Mouse (Mus musculus) hindbrain, embryonic 14.5 days (tissue): ENCODE results near the gene Nudt4. TPM values are rescaled to one million over a fixed set of nuclear protein-coding genes. Genes with fewer than 3 reads are reported as not detected.

Experiments
- ATAC-seq: fragments of 200-750 bp; cut with Nextera tagmentation; 2 replicates; pipeline ENCODE4 v1.8.0; 2017; ENCODE audit warnings: moderate number of reproducible peaks, mild to moderate bottlenecking, moderate TSS enrichment, moderate library complexity; ENCODE audit not compliant: low FRiP score
- DNase-seq: peaks from one replicate; pipeline ENCODE4 v3.0.0-alpha.2; 2015; ENCODE audit warnings: low spot score
- H3K27ac ChIP-seq: fragments of 300-500 bp; sonication (generic); 2 replicates; pipeline ENCODE4 v1.5.1; 2014; ENCODE audit warnings: mild to moderate bottlenecking, moderate library complexity
- H3K27me3 ChIP-seq: fragments of 300-500 bp; sonication (generic); 2 replicates; pipeline ENCODE4 v1.6.1; 2014; ENCODE audit warnings: mild to moderate bottlenecking, low read length, mixed read lengths; ENCODE audit not compliant: control insufficient read depth, insufficient read depth
- H3K36me3 ChIP-seq: fragments of 300-500 bp; sonication (generic); replicated peaks from 2 replicates; pipeline ENCODE4 v1.6.1; 2014; ENCODE audit not compliant: control insufficient read depth, insufficient read depth
- H3K4me1 ChIP-seq: fragments of 300-500 bp; sonication (generic); replicated peaks from 2 replicates; pipeline ENCODE4 v1.6.1; 2014; ENCODE audit warnings: antibody characterized with exemption, low read length, mixed read lengths; ENCODE audit not compliant: control insufficient read depth, insufficient read depth
- H3K4me2 ChIP-seq: fragments of 300-500 bp; sonication (generic); replicated peaks from 2 replicates; pipeline ENCODE4 v1.6.1; 2014; ENCODE audit warnings: mild to moderate bottlenecking, moderate library complexity
- H3K4me3 ChIP-seq: fragments of 300-500 bp; sonication (generic); replicated peaks from 2 replicates; pipeline ENCODE4 v1.5.1; 2014; ENCODE audit warnings: mild to moderate bottlenecking, low read length
- H3K9ac ChIP-seq: fragments of 300-500 bp; sonication (generic); 2 replicates; pipeline ENCODE4 v1.6.1; 2014
- H3K9me3 ChIP-seq: fragments of 300-500 bp; sonication (generic); 2 replicates; pipeline ENCODE4 v1.6.1; 2016; ENCODE audit warnings: low read length; ENCODE audit not compliant: control insufficient read depth
- WGBS: fragments of 180-500 bp; shearing (Covaris S2); extraction: QIAGEN DNeasy Blood & Tissue Kit; methylation state at CpG from one replicate; pipeline ENCODE4 v1.1.7; 2014; 5-methylcytosine and 5-hydroxymethylcytosine counted together
- microRNA-seq: library from miRNA; unstranded; fragments of <30 nt; microRNA quantifications from one replicate; pipeline ENCODE4, GENCODE M21; 2016
- polyA plus RNA-seq: library from polyadenylated mRNA; unstranded; fragments of >200 nt; fragmentation: Nextera tagmentation; extraction: Ambion mirVana; gene quantifications from 2 replicates; pipeline ENCODE4 v1.2.1, GENCODE M21; 2014

Gene Nudt4
- polyA plus RNA-seq, 1 experiment from 2014 or later, result 98.9 TPM

GRCm38 (mm10) chr10:95501463-95502081 is 62.4 kb downstream of the Nudt4 start, which contains the start of gene Mrpl42:
TSS of gene Mrpl42 (minus strand) at chr10:95501940.
- WGBS, result 0% methylated on average over 35 of the region's 35 CpGs

GRCm38 (mm10) chr10:95501033-95501432 is 62.9 kb downstream of the Nudt4 start:
- Histone ChIP-seq H3K9ac (peak overlapping the region; percentile 79), H3K36me3 (peaks cover 15% of the 10 kb centered on the region), H3K27me3 (no peaks in the 10 kb centered on the region), H3K4me1 (peaks cover 10% of the 10 kb centered on the region), H3K4me3 (peak overlapping the region; percentile 85), H3K9me3 (no peaks in the 10 kb centered on the region), H3K27ac (peak overlapping the region; percentile 93), H3K4me2 (peak overlapping the region; percentile 72)
- DNase-seq (no peak), ATAC-seq (no peak)
- 5% methylated on average over 7 of the region's 7 CpGs for WGBS

More at GRCm38 (mm10) chr10:95501463-95502081, 62.4 kb downstream of the Nudt4 start, which contains the start of gene Mrpl42:
- ATAC-seq (peak; percentile 97), DNase-seq (peak; percentile 92)
- Histone ChIP-seq H3K9me3 (no peaks in the 10 kb centered on the region), H3K27ac (peak within 1 kb of the TSS; percentile 93), H3K36me3 (peaks cover 11% of the 10 kb centered on the region), H3K27me3 (no peaks in the 10 kb centered on the region), H3K9ac (peak within 1 kb of the TSS; percentile 79), H3K4me1 (peaks cover 10% of the 10 kb centered on the region), H3K4me3 (peak within 1 kb of the TSS; percentile 85), H3K4me2 (peak within 1 kb of the TSS; percentile 72)

Small RNA genes within 50 kb of the gene (microRNA-seq; reads per million reads assigned to microRNA genes)
- gene Mir3058, result 5.3 reads per million, percentile 23 among the genes with 10 or more reads in this experiment

Other genes starting within 250 kb of the Nudt4 start
- 9.9 and 11.6 TPM in 2 replicates for gene Cradd, start 240.0 kb downstream of the Nudt4 start, polyA plus RNA-seq
- gene Socs2, start 147.0 kb downstream of the Nudt4 start, polyA plus RNA-seq, result 133 and 138 TPM in 2 replicates
- 261 and 297 TPM in 2 replicates for gene Mrpl42, start 62.2 kb downstream of the Nudt4 start, polyA plus RNA-seq
- gene Ube2n, start 49.0 kb downstream of the Nudt4 start, polyA plus RNA-seq, result 371 and 400 TPM in 2 replicates
- gene Anapc15-ps, start 109.3 kb upstream of the Nudt4 start, polyA plus RNA-seq, result not detected in 2 replicates